Mouse (Mus musculus): Measurements from ENCODE around the gene Vmn1r219.
"Not testable (repeated sequence)": the region's sequence is repeated elsewhere in the genome, so short reads cannot be mapped to it uniquely, and the experiment has no call there.

The Vmn1r219 gene

GRCm38 (mm10) chr13:23159012-23159411 lies at the start of gene Vmn1r219:
TSS of gene Vmn1r219 (plus strand) at chr13:23159312.
- no peak for ATAC-seq (ENCODE audit: insufficient number of reproducible peaks, low FRiP score, low TSS enrichment)

- not testable (repeated sequence) for ATAC-seq (ENCODE audit: insufficient number of reproducible peaks, low FRiP score, low TSS enrichment)
Observed at GRCm38 (mm10) chr13:23118126-23118525, 41.0 kb upstream of the Vmn1r219 start, which contains the start of gene Vmn1r217. TSS of gene Vmn1r217 (minus strand) at chr13:23118226.

GRCm38 (mm10) chr13:23120611-23121010 lies 38.5 kb upstream of the Vmn1r219 start:
- no peak for ATAC-seq (ENCODE audit: insufficient number of reproducible peaks, low FRiP score, low TSS enrichment)

GRCm38 (mm10) chr13:23133099-23133498 lies 26.0 kb upstream of the Vmn1r219 start, which contains the start of gene Vmn1r218:
TSS of gene Vmn1r218 (plus strand) at chr13:23133155.
- ATAC-seq (ENCODE audit: insufficient number of reproducible peaks, low FRiP score, low TSS enrichment) = no peak; the same call in 1 of the 2 replicates

- ATAC-seq (ENCODE audit: insufficient number of reproducible peaks, low FRiP score, low TSS enrichment) = no peak
Observed at GRCm38 (mm10) chr13:23133501-23133900, 25.6 kb upstream of the Vmn1r219 start.

- no peak for ATAC-seq (ENCODE audit: insufficient number of reproducible peaks, low FRiP score, low TSS enrichment)
Observed at GRCm38 (mm10) chr13:23138880-23139279, 20.2 kb upstream of the Vmn1r219 start.

- no peak for ATAC-seq (ENCODE audit: insufficient number of reproducible peaks, low FRiP score, low TSS enrichment)
Observed at GRCm38 (mm10) chr13:23157848-23158247, 1.3 kb upstream of the Vmn1r219 start.

GRCm38 (mm10) chr13:23166471-23166870 lies 7.4 kb downstream of the Vmn1r219 start:
- not testable (repeated sequence) for ATAC-seq (ENCODE audit: insufficient number of reproducible peaks, low FRiP score, low TSS enrichment)

GRCm38 (mm10) chr13:23187875-23188274 lies 28.8 kb downstream of the Vmn1r219 start, which contains the start of gene Vmn1r220:
TSS of gene Vmn1r220 (minus strand) at chr13:23187975.
- no peak for ATAC-seq (ENCODE audit: insufficient number of reproducible peaks, low FRiP score, low TSS enrichment)

GRCm38 (mm10) chr13:23203885-23204284 lies 44.8 kb downstream of the Vmn1r219 start:
- ATAC-seq (ENCODE audit: insufficient number of reproducible peaks, low FRiP score, low TSS enrichment) = not testable (repeated sequence)

GRCm38 (mm10) chr13:23213827-23214226 lies 54.7 kb downstream of the Vmn1r219 start, which contains the start of gene Vmn1r221:
TSS of gene Vmn1r221 (plus strand) at chr13:23214127.
- ATAC-seq (ENCODE audit: insufficient number of reproducible peaks, low FRiP score, low TSS enrichment) = not testable (repeated sequence)

All from cerebellum, adult (tissue).